Mouse (Mus musculus) neural tube, postnatal 0 days (tissue): ENCODE measurements around the gene Gm3646. TPM values are rescaled to one million over a fixed set of nuclear protein-coding genes. Genes with fewer than 3 reads are reported as not detected.

Experiments
- polyA plus RNA-seq: library from polyadenylated mRNA; unstranded; fragments of >200 nt; fragmentation: Nextera tagmentation; extraction: Ambion mirVana; gene quantifications from 2 replicates; pipeline ENCODE4 v1.2.1, GENCODE M21; 2015

Gm3646 gene
- polyA plus RNA-seq: not detected in 2 replicates

GRCm38 (mm10) chr1:39805243-39805979 lies at the start of gene Gm3646:
Gene Gm3646 (minus strand): TSS chr1:39805332.

Other genes starting within 250 kb of the Gm3646 start
- 31.3 and 32.2 TPM in 2 replicates for gene Rnf149, start 227.9 kb downstream of the Gm3646 start, polyA plus RNA-seq
- 18.1 and 20.4 TPM in 2 replicates for gene Creg2, start 153.9 kb downstream of the Gm3646 start, polyA plus RNA-seq
- 0.28 and 0.37 TPM in 2 replicates for gene Rfx8, start 84.3 kb downstream of the Gm3646 start, polyA plus RNA-seq
- 34.7 and 37.0 TPM in 2 replicates for gene Map4k4, start 95.6 kb upstream of the Gm3646 start, polyA plus RNA-seq